Mouse (Mus musculus) monocyte, adult 5-6 weeks (primary cell): ENCODE data around the gene Rflna. TPM values are rescaled to one million over a fixed set of nuclear protein-coding genes. Genes with fewer than 3 reads are reported as not detected.

Experiments
- ATAC-seq: fragments of 153-309, 156-312 bp; replicated peaks from 2 replicates; pipeline ENCODE4 v1.8.0; 2017; ENCODE audit warnings: mild to moderate bottlenecking; ENCODE audit not compliant: low TSS enrichment, insufficient number of reproducible peaks, severe bottlenecking, poor library complexity, low FRiP score
- total RNA-seq: library from RNA; stranded (forward); fragments of 200-1000, 200-491, 200-594 nt; gene quantifications from 3 replicates; pipeline ENCODE4 v1.2.3, GENCODE M21; 2017

Rflna gene
- total RNA-seq, 1 experiment from 2014 or later, result not detected

GRCm38 (mm10) chr5:125041578-125041977 lies 38.6 kb downstream of the Rflna start:
- no peak for ATAC-seq

- no peak for ATAC-seq
Observed at GRCm38 (mm10) chr5:125043448-125043847, 40.4 kb downstream of the Rflna start.

GRCm38 (mm10) chr5:125045202-125045601 lies 42.2 kb downstream of the Rflna start:
- no peak for ATAC-seq

GRCm38 (mm10) chr5:125046436-125046835 lies 43.4 kb downstream of the Rflna start:
- no peak for ATAC-seq

GRCm38 (mm10) chr5:125049481-125049880 lies 46.5 kb downstream of the Rflna start:
- ATAC-seq, result no peak

GRCm38 (mm10) chr5:125052237-125052602 lies 49.2 kb downstream of the Rflna start:
- peak; percentile 70 for ATAC-seq

GRCm38 (mm10) chr5:125052603-125053488 lies 49.8 kb downstream of the Rflna start:
- ATAC-seq, result peak; percentile 52

GRCm38 (mm10) chr5:125053661-125054060 lies 50.6 kb downstream of the Rflna start:
- no peak for ATAC-seq

- no peak for ATAC-seq
Observed at GRCm38 (mm10) chr5:125055901-125056300, 52.9 kb downstream of the Rflna start.

- no peak for ATAC-seq
Observed at GRCm38 (mm10) chr5:125056331-125056695, 53.3 kb downstream of the Rflna start.

- ATAC-seq, result no peak
Observed at GRCm38 (mm10) chr5:125056696-125057554, 53.9 kb downstream of the Rflna start.

- ATAC-seq, result no peak
Observed at GRCm38 (mm10) chr5:125057555-125058266, 54.7 kb downstream of the Rflna start.

GRCm38 (mm10) chr5:125058267-125058668 lies 55.2 kb downstream of the Rflna start:
- no peak for ATAC-seq

Other genes with a start within 250 kb of the Rflna start
- gene Ccdc92, start 140.8 kb upstream of the Rflna start, total RNA-seq, result 0.96 to 9.1 TPM (median 1.6 TPM) in 3 replicates
- 5.8 to 25.7 TPM (median 19.3 TPM) in 3 replicates for gene Zfp664, start 140.5 kb upstream of the Rflna start, total RNA-seq
- 14.4 to 63.8 TPM (median 24.3 TPM) in 3 replicates for gene Ncor2, start 176.0 kb downstream of the Rflna start, total RNA-seq